Mouse (Mus musculus) CH12.LX (cell line): Measurements from ENCODE around the gene Twist2. TPM values are rescaled to one million over a fixed set of nuclear protein-coding genes. Genes with fewer than 3 reads are reported as not detected.

Experiments used
- DNase-seq: peaks from one replicate; pipeline ENCODE4 v3.0.0-alpha.2; 2013; ENCODE audit errors: extremely low read depth
- H3K27ac ChIP-seq: 2 replicates; pipeline ENCODE4 v1.5.1; 2012; ENCODE audit warnings: low read depth, mild to moderate bottlenecking, control low read depth, moderate library complexity; ENCODE audit not compliant: insufficient read depth
- H3K27me3 ChIP-seq: replicated peaks from 2 replicates; pipeline ENCODE3; 2012; ENCODE audit warnings: inconsistent platforms
- H3K36me3 ChIP-seq, 2 experiments: replicated peaks in 1 of 2; 2 replicates each; pipeline versions ENCODE3 to v1.6.1; 2012; ENCODE audit warnings: inconsistent platforms in 1 of 2, low read length in 1 of 2, mild to moderate bottlenecking in 1 of 2, mixed read lengths in 1 of 2, moderate library complexity in 1 of 2; ENCODE audit not compliant: control insufficient read depth in 1 of 2, insufficient read depth in 1 of 2
- H3K4me1 ChIP-seq, 2 experiments: 2 replicates each; pipeline ENCODE4 v1.6.1; 2012; ENCODE audit warnings: inconsistent platforms in 1 of 2, moderate library complexity in 1 of 2; ENCODE audit not compliant: insufficient read depth in 2 of 2, control insufficient read depth in 1 of 2
- H3K4me2 ChIP-seq: 2 replicates; pipeline ENCODE4 v1.6.1; 2012; ENCODE audit warnings: low read depth, mild to moderate bottlenecking, control low read depth; ENCODE audit not compliant: poor library complexity, insufficient read depth, severe bottlenecking
- H3K4me3 ChIP-seq, 3 experiments: fragments of 150-350 bp in 1 of 3; sonication (generic) in 1 of 3; replicated peaks in 1 of 3; 2 replicates each; pipeline versions ENCODE3 to v1.5.1; 2011 to 2012; ENCODE audit warnings: low read depth in 2 of 3, low read length in 2 of 3, mild to moderate bottlenecking in 2 of 3, moderate library complexity in 2 of 3, control low read depth in 1 of 3, improper control_type of control experiment in 1 of 3, inconsistent platforms in 1 of 3, mixed read lengths in 1 of 3; ENCODE audit not compliant: poor library complexity in 1 of 3
- H3K79me2 ChIP-seq: replicated peaks from 2 replicates; pipeline ENCODE4 v1.6.1; 2012; ENCODE audit warnings: mild to moderate bottlenecking, moderate library complexity; ENCODE audit not compliant: control insufficient read depth, poor library complexity, insufficient read depth, severe bottlenecking; ENCODE audit errors: extremely low read depth
- H3K9ac ChIP-seq: 2 replicates; pipeline ENCODE4 v1.6.1; 2012; ENCODE audit warnings: low read depth, mild to moderate bottlenecking, control low read depth, moderate library complexity; ENCODE audit not compliant: insufficient read depth
- H3K9me3 ChIP-seq: replicated peaks from 2 replicates; pipeline ENCODE3; 2012; ENCODE audit warnings: low read length, inconsistent platforms, mixed read lengths
- CTCF ChIP-seq, 2 experiments: IDR thresholded peaks in 1 of 2; conservative IDR thresholded peaks in 1 of 2; 2 replicates each; pipeline ENCODE4 v1.5.1; 2011 to 2012; ENCODE audit warnings: low read depth in 2 of 2, low read length in 2 of 2, improper control_type of control experiment in 1 of 2, inconsistent platforms in 1 of 2, mild to moderate bottlenecking in 1 of 2, moderate library complexity in 1 of 2
- E2F4 ChIP-seq: IDR thresholded peaks from 2 replicates; pipeline ENCODE4 v1.6.1; 2011; ENCODE audit warnings: low read depth, low read length, improper control_type of control experiment; ENCODE audit not compliant: insufficient replicate concordance
- ELF1 ChIP-seq: IDR thresholded peaks from 2 replicates; pipeline ENCODE4 v1.6.1; 2014; ENCODE audit warnings: low read depth, mild to moderate bottlenecking, inconsistent platforms, low read length, improper control_type of control experiment
- ETS1 ChIP-seq: conservative IDR thresholded peaks from 2 replicates; pipeline ENCODE4 v1.6.1; 2012; ENCODE audit warnings: low read depth, mild to moderate bottlenecking, inconsistent platforms, low read length, improper control_type of control experiment, moderate library complexity
- GABPA ChIP-seq: IDR thresholded peaks from 2 replicates; pipeline ENCODE4 v1.6.1; 2012; ENCODE audit warnings: low read depth, low read length, improper control_type of control experiment, inconsistent platforms; ENCODE audit not compliant: insufficient replicate concordance
- HCFC1 ChIP-seq: IDR thresholded peaks from 2 replicates; pipeline ENCODE4 v1.6.1; 2012; ENCODE audit warnings: low read depth, mild to moderate bottlenecking, inconsistent platforms, low read length, improper control_type of control experiment
- IRF4 ChIP-seq: IDR thresholded peaks from 2 replicates; pipeline ENCODE4 v1.6.1; 2014; ENCODE audit warnings: low read depth, mild to moderate bottlenecking, inconsistent platforms, low read length, improper control_type of control experiment
- JUN ChIP-seq: IDR thresholded peaks from 2 replicates; pipeline ENCODE4 v1.6.1; 2011; ENCODE audit warnings: low read depth, mild to moderate bottlenecking, low read length, improper control_type of control experiment, moderate library complexity; ENCODE audit not compliant: insufficient read depth
- JUND ChIP-seq: conservative IDR thresholded peaks from 2 replicates; pipeline ENCODE4 v1.6.1; 2011; ENCODE audit warnings: low read depth, low read length, improper control_type of control experiment
- KAT2A ChIP-seq: IDR thresholded peaks from 2 replicates; pipeline ENCODE4 v1.6.1; 2012; ENCODE audit warnings: low read length, improper control_type of control experiment, inconsistent platforms; ENCODE audit not compliant: insufficient replicate concordance
- MAFK ChIP-seq: IDR thresholded peaks from 2 replicates; pipeline ENCODE4 v1.6.1; 2011; ENCODE audit warnings: low read length, improper control_type of control experiment; ENCODE audit not compliant: insufficient replicate concordance
- MAX ChIP-seq: IDR thresholded peaks from 2 replicates; pipeline ENCODE4 v1.6.1; 2011; ENCODE audit warnings: low read length, improper control_type of control experiment
- MAZ ChIP-seq: IDR thresholded peaks from 2 replicates; pipeline ENCODE4 v1.6.1; 2012; ENCODE audit warnings: low read depth, mild to moderate bottlenecking, inconsistent platforms, low read length, improper control_type of control experiment, moderate library complexity
- MEF2A ChIP-seq: IDR thresholded peaks from 2 replicates; pipeline ENCODE4 v1.6.1; 2014; ENCODE audit warnings: low read depth, mild to moderate bottlenecking, inconsistent platforms, low read length, improper control_type of control experiment, borderline replicate concordance
- MXI1 ChIP-seq: IDR thresholded peaks from 2 replicates; pipeline ENCODE4 v1.6.1; 2011; ENCODE audit warnings: mild to moderate bottlenecking, low read depth, low read length, improper control_type of control experiment
- MYC ChIP-seq: IDR thresholded peaks from 2 replicates; pipeline ENCODE4 v1.6.1; 2011; ENCODE audit warnings: low read depth, mild to moderate bottlenecking, improper control_type of control experiment, low read length
- PAX5 ChIP-seq: IDR thresholded peaks from 2 replicates; pipeline ENCODE4 v1.6.1; 2012; ENCODE audit warnings: low read length, inconsistent platforms, mixed read lengths
- POLR2A ChIP-seq: IDR thresholded peaks from 2 replicates; pipeline ENCODE4 v1.6.1; 2011; ENCODE audit warnings: low read depth, mild to moderate bottlenecking, improper control_type of control experiment, low read length
- SMC3 ChIP-seq: IDR thresholded peaks from 2 replicates; pipeline ENCODE4 v1.6.1; 2011; ENCODE audit warnings: low read depth, low read length, improper control_type of control experiment
- USF1 ChIP-seq: IDR thresholded peaks from 2 replicates; pipeline ENCODE4 v1.6.1; 2014; ENCODE audit warnings: low read depth, mild to moderate bottlenecking, inconsistent platforms, low read length, improper control_type of control experiment
- USF2 ChIP-seq: conservative IDR thresholded peaks from 2 replicates; pipeline ENCODE4 v1.6.1; 2011; ENCODE audit warnings: low read depth, low read length, improper control_type of control experiment
- ZC3H11A ChIP-seq: IDR thresholded peaks from 2 replicates; pipeline ENCODE4 v1.6.1; 2012; ENCODE audit warnings: low read depth, mild to moderate bottlenecking, inconsistent platforms, low read length, improper control_type of control experiment
- ZKSCAN1 ChIP-seq: IDR thresholded peaks from 2 replicates; pipeline ENCODE4 v1.6.1; 2012; ENCODE audit warnings: low read depth, inconsistent platforms, low read length, improper control_type of control experiment, borderline replicate concordance
- ZMIZ1 ChIP-seq: IDR thresholded peaks from 2 replicates; pipeline ENCODE4 v1.6.1; 2012; ENCODE audit warnings: low read depth, mild to moderate bottlenecking, inconsistent platforms, low read length, improper control_type of control experiment
- dilution Hi-C: fragments of 300-500 bp; cut with MboI; formaldehyde crosslinking; loops from 2 replicates; pipeline ENCODE4 v1.14.3; 2020; ENCODE audit warnings: low sequenced_read_pairs; ENCODE audit not compliant: extremely low pct_unique_long_range_greater_than_20kb, extremely low pct_ligation_motif_present
- in situ Hi-C: fragments of 300-500 bp; cut with MboI; formaldehyde crosslinking; loops from 3 replicates; pipeline ENCODE4 v1.14.3; 2019; ENCODE audit warnings: low sequenced_read_pairs, low pct_ligation_motif_present, low pct_unique_long_range_greater_than_20kb, mixed read lengths
- polyA plus RNA-seq: library from polyadenylated mRNA; unstranded; fragments of >175 nt; gene quantifications from 2 replicates; pipeline ENCODE4 v1.2.1, GENCODE M21; 2012; ENCODE audit warnings: low read depth; ENCODE audit not compliant: insufficient read length
- total RNA-seq, 2 experiments: library from RNA; depleted of rRNA; stranded (reverse); fragments of 300-350 nt in 1 of 2; fragments of >200 nt in 1 of 2; gene quantifications; 2 replicates each; pipeline ENCODE4 v1.2.3; 2012 to 2014

Twist2 gene
- total and polyA plus RNA-seq, 3 experiments: not detected

- H3K9ac ChIP-seq: no peak overlapping the region
- no peaks in the 10 kb centered on the region for H3K4me1 ChIP-seq
- DNase-seq: no peak
- peaks cover 74% of the 10 kb centered on the region for H3K27me3 ChIP-seq
- in situ Hi-C loops: loop anchor here (10.0 kb wide), 1 partner anchor 296 kb away; no protein-coding TSS in a partner anchor
- TF ChIP-seq ELF1: no peak
- TF ChIP-seq MAX: no peak
- TF ChIP-seq POLR2A: no peak
- no peak for TF ChIP-seq USF2
- no peak for TF ChIP-seq JUN
- no peak for TF ChIP-seq ZKSCAN1
- no peak for TF ChIP-seq ETS1
- TF ChIP-seq GABPA: no peak
- no peak for TF ChIP-seq IRF4
- TF ChIP-seq SMC3: no peak
- no peak for TF ChIP-seq E2F4
- TF ChIP-seq ZC3H11A: no peak
- TF ChIP-seq MAZ: no peak
- TF ChIP-seq CTCF (conservative IDR thresholded peaks at IDR 0.05 in 1 of 2, IDR thresholded peaks at IDR 0.05 in 1 of 2; ENCODE audit: low read depth in 2 of 2, low read length in 2 of 2): no peak
- TF ChIP-seq, all 38 proteins: peak for 0
- Histone ChIP-seq H3K4me3 (no peak overlapping the region), H3K4me2 (no peak overlapping the region), H3K27ac (no peak overlapping the region), H3K9me3 (no peaks in the 10 kb centered on the region), H3K79me2 (no peaks in the 10 kb centered on the region), H3K36me3 (no peaks in the 10 kb centered on the region)
- dilution Hi-C loops: no loop called here
These were observed 69.8 kb downstream of the Twist2 start for GRCm38 (mm10) chr1:91871101-91871500.

GRCm38 (mm10) chr1:91872388-91873059, 71.3 kb downstream of the Twist2 start:
- TF ChIP-seq USF1: no peak
- TF ChIP-seq MEF2A: no peak
- TF ChIP-seq MAX: no peak
- TF ChIP-seq ZMIZ1: no peak
- TF ChIP-seq JUND: no peak
- no peak for TF ChIP-seq PAX5
- no peak for TF ChIP-seq E2F4
- TF ChIP-seq KAT2A: no peak
- TF ChIP-seq MAFK: no peak
- no peak for TF ChIP-seq MXI1
- no peak for TF ChIP-seq JUN
- no peak for TF ChIP-seq HCFC1
- TF ChIP-seq MYC: no peak
- no peak for TF ChIP-seq ETS1
- TF ChIP-seq ZC3H11A: no peak
- TF ChIP-seq IRF4: no peak
- H3K27ac ChIP-seq: no peak overlapping the region
- no peaks in the 10 kb centered on the region for H3K79me2 ChIP-seq

More at GRCm38 (mm10) chr1:91872388-91873059, 71.3 kb downstream of the Twist2 start:
- dilution Hi-C loops (no loop called here), in situ Hi-C loops (loop anchor here (10.0 kb wide), 1 partner anchor 298 kb away; no protein-coding TSS in a partner anchor)
- Histone ChIP-seq H3K27me3 (peaks cover 72% of the 10 kb centered on the region), H3K4me2 (no peak overlapping the region), H3K9me3 (no peaks in the 10 kb centered on the region), H3K36me3 (no peaks in the 10 kb centered on the region), H3K4me3 (no peak overlapping the region), H3K9ac (no peak overlapping the region), H3K4me1 (no peaks in the 10 kb centered on the region)
- no peak for DNase-seq
